Mouse (Mus musculus) CH12.LX (cell line): Measurements from ENCODE around the gene Slc19a2. TPM values are rescaled to one million over a fixed set of nuclear protein-coding genes. Genes with fewer than 3 reads are reported as not detected.

Experiments used
- DNase-seq: peaks from one replicate; pipeline ENCODE4 v3.0.0-alpha.2; 2013; ENCODE audit errors: extremely low read depth
- H3K27ac ChIP-seq: 2 replicates; pipeline ENCODE4 v1.5.1; 2012; ENCODE audit warnings: low read depth, mild to moderate bottlenecking, control low read depth, moderate library complexity; ENCODE audit not compliant: insufficient read depth
- H3K27me3 ChIP-seq: replicated peaks from 2 replicates; pipeline ENCODE3; 2012; ENCODE audit warnings: inconsistent platforms
- H3K36me3 ChIP-seq, 2 experiments: replicated peaks in 1 of 2; 2 replicates each; pipeline versions ENCODE3 to v1.6.1; 2012; ENCODE audit warnings: inconsistent platforms in 1 of 2, low read length in 1 of 2, mild to moderate bottlenecking in 1 of 2, mixed read lengths in 1 of 2, moderate library complexity in 1 of 2; ENCODE audit not compliant: control insufficient read depth in 1 of 2, insufficient read depth in 1 of 2
- H3K4me1 ChIP-seq, 2 experiments: 2 replicates each; pipeline ENCODE4 v1.6.1; 2012; ENCODE audit warnings: inconsistent platforms in 1 of 2, moderate library complexity in 1 of 2; ENCODE audit not compliant: insufficient read depth in 2 of 2, control insufficient read depth in 1 of 2
- H3K4me2 ChIP-seq: 2 replicates; pipeline ENCODE4 v1.6.1; 2012; ENCODE audit warnings: low read depth, mild to moderate bottlenecking, control low read depth; ENCODE audit not compliant: poor library complexity, insufficient read depth, severe bottlenecking
- H3K4me3 ChIP-seq, 3 experiments: fragments of 150-350 bp in 1 of 3; sonication (generic) in 1 of 3; replicated peaks in 1 of 3; 2 replicates each; pipeline versions ENCODE3 to v1.5.1; 2011 to 2012; ENCODE audit warnings: low read depth in 2 of 3, low read length in 2 of 3, mild to moderate bottlenecking in 2 of 3, moderate library complexity in 2 of 3, control low read depth in 1 of 3, improper control_type of control experiment in 1 of 3, inconsistent platforms in 1 of 3, mixed read lengths in 1 of 3; ENCODE audit not compliant: poor library complexity in 1 of 3
- H3K79me2 ChIP-seq: replicated peaks from 2 replicates; pipeline ENCODE4 v1.6.1; 2012; ENCODE audit warnings: mild to moderate bottlenecking, moderate library complexity; ENCODE audit not compliant: control insufficient read depth, poor library complexity, insufficient read depth, severe bottlenecking; ENCODE audit errors: extremely low read depth
- H3K9ac ChIP-seq: 2 replicates; pipeline ENCODE4 v1.6.1; 2012; ENCODE audit warnings: low read depth, mild to moderate bottlenecking, control low read depth, moderate library complexity; ENCODE audit not compliant: insufficient read depth
- H3K9me3 ChIP-seq: replicated peaks from 2 replicates; pipeline ENCODE3; 2012; ENCODE audit warnings: low read length, inconsistent platforms, mixed read lengths
- CHD1 ChIP-seq: IDR thresholded peaks from 2 replicates; pipeline ENCODE4 v1.6.1; 2012; ENCODE audit warnings: low read depth, low read length, improper control_type of control experiment, inconsistent platforms
- CHD2 ChIP-seq: IDR thresholded peaks from 2 replicates; pipeline ENCODE4 v1.6.1; 2011; ENCODE audit warnings: low read length, improper control_type of control experiment
- CTCF ChIP-seq, 2 experiments: IDR thresholded peaks in 1 of 2; conservative IDR thresholded peaks in 1 of 2; 2 replicates each; pipeline ENCODE4 v1.5.1; 2011 to 2012; ENCODE audit warnings: low read depth in 2 of 2, low read length in 2 of 2, improper control_type of control experiment in 1 of 2, inconsistent platforms in 1 of 2, mild to moderate bottlenecking in 1 of 2, moderate library complexity in 1 of 2
- ELF1 ChIP-seq: IDR thresholded peaks from 2 replicates; pipeline ENCODE4 v1.6.1; 2014; ENCODE audit warnings: low read depth, mild to moderate bottlenecking, inconsistent platforms, low read length, improper control_type of control experiment
- EP300 ChIP-seq: IDR thresholded peaks from 2 replicates; pipeline ENCODE4 v1.6.1; 2011; ENCODE audit warnings: low read length, improper control_type of control experiment
- ETS1 ChIP-seq: conservative IDR thresholded peaks from 2 replicates; pipeline ENCODE4 v1.6.1; 2012; ENCODE audit warnings: low read depth, mild to moderate bottlenecking, inconsistent platforms, low read length, improper control_type of control experiment, moderate library complexity
- IRF4 ChIP-seq: IDR thresholded peaks from 2 replicates; pipeline ENCODE4 v1.6.1; 2014; ENCODE audit warnings: low read depth, mild to moderate bottlenecking, inconsistent platforms, low read length, improper control_type of control experiment
- JUN ChIP-seq: IDR thresholded peaks from 2 replicates; pipeline ENCODE4 v1.6.1; 2011; ENCODE audit warnings: low read depth, mild to moderate bottlenecking, low read length, improper control_type of control experiment, moderate library complexity; ENCODE audit not compliant: insufficient read depth
- JUND ChIP-seq: conservative IDR thresholded peaks from 2 replicates; pipeline ENCODE4 v1.6.1; 2011; ENCODE audit warnings: low read depth, low read length, improper control_type of control experiment
- MAFK ChIP-seq: IDR thresholded peaks from 2 replicates; pipeline ENCODE4 v1.6.1; 2011; ENCODE audit warnings: low read length, improper control_type of control experiment; ENCODE audit not compliant: insufficient replicate concordance
- MAZ ChIP-seq: IDR thresholded peaks from 2 replicates; pipeline ENCODE4 v1.6.1; 2012; ENCODE audit warnings: low read depth, mild to moderate bottlenecking, inconsistent platforms, low read length, improper control_type of control experiment, moderate library complexity
- MXI1 ChIP-seq: IDR thresholded peaks from 2 replicates; pipeline ENCODE4 v1.6.1; 2011; ENCODE audit warnings: mild to moderate bottlenecking, low read depth, low read length, improper control_type of control experiment
- PAX5 ChIP-seq: IDR thresholded peaks from 2 replicates; pipeline ENCODE4 v1.6.1; 2012; ENCODE audit warnings: low read length, inconsistent platforms, mixed read lengths
- POLR2AphosphoS2 ChIP-seq: IDR thresholded peaks from 2 replicates; pipeline ENCODE4 v1.6.1; 2011; ENCODE audit warnings: low read depth, low read length, improper control_type of control experiment
- RAD21 ChIP-seq: IDR thresholded peaks from 2 replicates; pipeline ENCODE4 v1.6.1; 2011; ENCODE audit warnings: low read depth, mild to moderate bottlenecking, low read length, improper control_type of control experiment, moderate library complexity
- SIN3A ChIP-seq: IDR thresholded peaks from 2 replicates; pipeline ENCODE4 v1.6.1; 2012; ENCODE audit warnings: low read length, improper control_type of control experiment, inconsistent platforms
- TBP ChIP-seq: conservative IDR thresholded peaks from 2 replicates; pipeline ENCODE4 v1.6.1; 2011; ENCODE audit warnings: low read depth, low read length, improper control_type of control experiment
- TCF12 ChIP-seq: IDR thresholded peaks from 2 replicates; pipeline ENCODE4 v1.6.1; 2014; ENCODE audit warnings: low read depth, mild to moderate bottlenecking, inconsistent platforms, low read length, improper control_type of control experiment
- USF1 ChIP-seq: IDR thresholded peaks from 2 replicates; pipeline ENCODE4 v1.6.1; 2014; ENCODE audit warnings: low read depth, mild to moderate bottlenecking, inconsistent platforms, low read length, improper control_type of control experiment
- ZMIZ1 ChIP-seq: IDR thresholded peaks from 2 replicates; pipeline ENCODE4 v1.6.1; 2012; ENCODE audit warnings: low read depth, mild to moderate bottlenecking, inconsistent platforms, low read length, improper control_type of control experiment
- dilution Hi-C: fragments of 300-500 bp; cut with MboI; formaldehyde crosslinking; loops from 2 replicates; pipeline ENCODE4 v1.14.3; 2020; ENCODE audit warnings: low sequenced_read_pairs; ENCODE audit not compliant: extremely low pct_unique_long_range_greater_than_20kb, extremely low pct_ligation_motif_present
- in situ Hi-C: fragments of 300-500 bp; cut with MboI; formaldehyde crosslinking; loops from 3 replicates; pipeline ENCODE4 v1.14.3; 2019; ENCODE audit warnings: low sequenced_read_pairs, low pct_ligation_motif_present, low pct_unique_long_range_greater_than_20kb, mixed read lengths
- polyA plus RNA-seq: library from polyadenylated mRNA; unstranded; fragments of >175 nt; gene quantifications from 2 replicates; pipeline ENCODE4 v1.2.1, GENCODE M21; 2012; ENCODE audit warnings: low read depth; ENCODE audit not compliant: insufficient read length
- total RNA-seq, 2 experiments: library from RNA; depleted of rRNA; stranded (reverse); fragments of 300-350 nt in 1 of 2; fragments of >200 nt in 1 of 2; gene quantifications; 2 replicates each; pipeline ENCODE4 v1.2.3; 2012 to 2014

Gene Slc19a2
- total and polyA plus RNA-seq, 3 experiments = 11.6 to 28.4 (median 16.8) TPM

- dilution Hi-C loops (no loop called here), in situ Hi-C loops (no loop called here)
- H3K4me3 ChIP-seq = no peak overlapping the region
- no peak for DNase-seq
- peaks cover 3 to 24% of the 10 kb centered on the region in 2 experiments; a peak in 3 of 4 replicates for H3K4me1 ChIP-seq
- no peak overlapping the region for H3K4me2 ChIP-seq
- H3K27me3 ChIP-seq = no peaks in the 10 kb centered on the region
- H3K36me3 ChIP-seq = peaks cover 20 to 48% of the 10 kb centered on the region in 2 experiments
- H3K79me2 ChIP-seq = peaks cover 41% of the 10 kb centered on the region
- no peaks in the 10 kb centered on the region for H3K9me3 ChIP-seq
- H3K9ac ChIP-seq = no peak overlapping the region
- no peak overlapping the region for H3K27ac ChIP-seq
- TF ChIP-seq USF1 (no peak), TCF12 (no peak), CHD1 (no peak), ELF1 (no peak), JUND (no peak), POLR2AphosphoS2 (no peak), EP300 (no peak), MAFK (no peak), MXI1 (no peak), ZMIZ1 (no peak), RAD21 (no peak), MAZ (no peak), IRF4 (no peak), TBP (no peak), PAX5 (no peak), CHD2 (no peak), ETS1 (no peak), CTCF (conservative IDR thresholded peaks at IDR 0.05 in 1 of 2, IDR thresholded peaks at IDR 0.05 in 1 of 2; ENCODE audit: low read depth in 2 of 2, low read length in 2 of 2) (no peak), JUN (no peak)
Measured at GRCm38 (mm10) chr1:164254836-164255235, 6.0 kb downstream of the Slc19a2 start.

GRCm38 (mm10) chr1:164260171-164261028 is 11.6 kb downstream of the Slc19a2 start:
- no peaks in the 10 kb centered on the region for H3K4me1 ChIP-seq
- in situ Hi-C loops (no loop called here), dilution Hi-C loops (no loop called here)
- H3K79me2 ChIP-seq = no peaks in the 10 kb centered on the region
- H3K9me3 ChIP-seq = no peaks in the 10 kb centered on the region
- no peak for TF ChIP-seq TBP
- no peak for TF ChIP-seq SIN3A
- H3K4me2 ChIP-seq = no peak overlapping the region
- no peaks in the 10 kb centered on the region for H3K27me3 ChIP-seq
- H3K36me3 ChIP-seq = peaks cover 46 to 85% of the 10 kb centered on the region in 2 experiments
- DNase-seq = no peak
- no peak overlapping the region for H3K4me3 ChIP-seq
- no peak overlapping the region for H3K9ac ChIP-seq
- no peak overlapping the region for H3K27ac ChIP-seq
